Mouse (Mus musculus) forebrain, embryonic 12.5 days (tissue): ENCODE results near the gene Dicer1. TPM values are rescaled to one million over a fixed set of nuclear protein-coding genes. Genes with fewer than 3 reads are reported as not detected.
A peak's percentile ranks its signal among the peaks of the same experiment; 100 is the strongest.

ENCODE experiments used
- ATAC-seq: fragments of 200-750 bp; cut with Nextera tagmentation; 2 replicates; pipeline ENCODE4 v1.8.0; 2017; ENCODE audit warnings: moderate TSS enrichment; ENCODE audit not compliant: low FRiP score
- H3K27ac ChIP-seq: fragments of 300-500 bp; sonication (generic); 2 replicates; pipeline ENCODE4 v1.5.1; 2016; ENCODE audit warnings: mild to moderate bottlenecking
- H3K27me3 ChIP-seq: fragments of 300-500 bp; sonication (generic); 2 replicates; pipeline ENCODE4 v1.6.1; 2016; ENCODE audit warnings: mild to moderate bottlenecking
- H3K36me3 ChIP-seq: fragments of 300-500 bp; sonication (generic); replicated peaks from 2 replicates; pipeline ENCODE4 v1.6.1; 2016; ENCODE audit warnings: mild to moderate bottlenecking
- H3K4me1 ChIP-seq: fragments of 300-500 bp; sonication (generic); 2 replicates; pipeline ENCODE4 v1.6.1; 2016
- H3K4me2 ChIP-seq: fragments of 300-500 bp; sonication (generic); 2 replicates; pipeline ENCODE4 v1.6.1; 2016; ENCODE audit warnings: mild to moderate bottlenecking, moderate library complexity
- H3K4me3 ChIP-seq: fragments of 300-500 bp; sonication (generic); replicated peaks from 2 replicates; pipeline ENCODE4 v1.5.1; 2016; ENCODE audit warnings: mild to moderate bottlenecking
- H3K9ac ChIP-seq: fragments of 300-500 bp; sonication (generic); 2 replicates; pipeline ENCODE4 v1.6.1; 2016; ENCODE audit warnings: mild to moderate bottlenecking
- H3K9me3 ChIP-seq: fragments of 300-500 bp; sonication (generic); 2 replicates; pipeline ENCODE4 v1.6.1; 2016
- WGBS: fragments of 180-500 bp; shearing (Covaris S2); methylation state at CpG from one replicate; pipeline ENCODE4 v1.1.7; 2016; 5-methylcytosine and 5-hydroxymethylcytosine counted together
- polyA plus RNA-seq: library from polyadenylated mRNA; unstranded; fragments of >200 nt; fragmentation: Nextera tagmentation; extraction: Ambion mirVana; gene quantifications from 2 replicates; pipeline ENCODE4 v1.2.1, GENCODE M21; 2016

Dicer1 gene
- 66.4 and 67.3 TPM in 2 replicates for polyA plus RNA-seq

DNA sequence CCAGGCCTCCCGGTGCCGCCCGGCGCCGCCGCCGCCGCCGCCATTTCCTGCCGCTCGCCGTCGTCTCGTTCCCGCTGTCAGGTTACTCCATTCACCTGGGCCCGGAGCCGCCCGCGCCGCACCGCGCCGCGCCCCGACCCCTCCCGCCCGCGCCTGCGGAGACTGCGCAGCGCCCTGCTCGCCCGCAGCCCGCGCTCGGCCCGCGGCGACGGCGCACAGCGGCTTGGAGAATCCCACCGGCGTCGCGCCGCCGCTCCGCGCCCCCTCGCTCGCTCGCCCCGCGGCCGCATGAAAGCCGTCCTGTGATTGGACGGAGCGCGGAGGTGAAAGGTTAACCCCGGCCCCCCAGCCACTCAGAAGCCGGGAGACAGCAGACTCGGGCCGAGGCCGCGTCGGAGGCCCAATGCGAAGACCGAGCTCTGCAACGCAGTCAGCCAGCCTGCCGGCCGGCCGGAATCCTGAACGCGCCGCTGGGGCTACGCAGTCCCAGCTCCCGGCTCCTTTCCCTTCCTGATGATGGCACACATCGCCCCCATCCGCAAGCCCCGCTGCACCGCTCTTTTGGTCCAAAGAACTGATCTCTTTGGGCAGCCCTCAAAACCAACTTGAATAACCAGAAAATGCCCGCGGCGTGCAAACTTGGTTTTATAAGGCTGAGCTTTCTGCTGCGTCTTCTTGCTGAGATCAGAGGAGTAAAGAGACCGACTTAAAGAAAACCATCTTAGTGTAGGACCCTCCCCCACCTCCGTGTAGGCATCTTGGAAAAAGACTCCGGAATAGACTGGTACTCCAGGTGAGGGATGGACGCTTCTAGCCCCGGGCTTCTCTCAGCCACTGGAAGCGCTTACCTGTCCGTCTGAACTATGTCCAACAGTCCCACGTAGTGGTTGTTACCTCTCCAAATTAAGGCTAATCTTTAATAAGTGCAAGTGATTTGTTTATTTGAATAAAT lies at the start of gene Dicer1:
Dicer1 (minus strand) TSS at position 139 of the 952 bp plus-strand sequence.
- WGBS: under 1% methylated on average over 90 of the region's 94 CpGs
- Histone ChIP-seq H3K4me3 (peak within 1 kb of the TSS; percentile 95), H3K4me1 (peaks cover 41% of the 10 kb centered on the region), H3K27ac (peak within 1 kb of the TSS; percentile 93), H3K36me3 (peaks cover 5% of the 10 kb centered on the region; the same call in 1 of the 2 replicates), H3K27me3 (no peaks in the 10 kb centered on the region), H3K9me3 (no peaks in the 10 kb centered on the region), H3K4me2 (peak within 1 kb of the TSS; percentile 91), H3K9ac (peak within 1 kb of the TSS; percentile 98)
- peak; percentile 96 for ATAC-seq

DNA sequence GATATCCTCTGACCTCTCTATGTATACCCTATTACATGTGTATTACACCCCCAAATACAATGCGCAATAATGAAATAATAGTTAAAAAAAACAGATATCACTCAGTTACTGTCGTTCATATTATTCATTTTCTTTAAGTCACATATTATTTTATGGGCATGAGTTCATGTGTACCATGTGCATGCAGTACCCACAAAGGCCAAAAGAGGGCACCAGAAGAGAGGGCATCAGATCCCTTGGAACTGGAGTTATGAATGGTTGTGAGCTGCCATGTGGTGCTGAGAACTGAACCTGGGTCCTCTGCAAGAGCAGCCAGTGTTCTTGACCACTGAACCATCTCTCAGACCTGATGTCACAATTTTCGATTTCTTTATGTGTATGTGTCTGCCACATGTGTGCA lies 47.6 kb upstream of the Dicer1 start:
- 95% methylated on average over 3 of the region's 3 CpGs for WGBS
- Histone ChIP-seq H3K9me3 (peaks cover 10% of the 10 kb centered on the region; the same call in 1 of the 2 replicates), H3K4me3 (no peak overlapping the region), H3K27me3 (no peaks in the 10 kb centered on the region), H3K27ac (no peak overlapping the region), H3K4me2 (no peak overlapping the region), H3K4me1 (peaks cover 17% of the 10 kb centered on the region), H3K36me3 (peaks cover 4% of the 10 kb centered on the region), H3K9ac (no peak overlapping the region)
- ATAC-seq: no peak

DNA sequence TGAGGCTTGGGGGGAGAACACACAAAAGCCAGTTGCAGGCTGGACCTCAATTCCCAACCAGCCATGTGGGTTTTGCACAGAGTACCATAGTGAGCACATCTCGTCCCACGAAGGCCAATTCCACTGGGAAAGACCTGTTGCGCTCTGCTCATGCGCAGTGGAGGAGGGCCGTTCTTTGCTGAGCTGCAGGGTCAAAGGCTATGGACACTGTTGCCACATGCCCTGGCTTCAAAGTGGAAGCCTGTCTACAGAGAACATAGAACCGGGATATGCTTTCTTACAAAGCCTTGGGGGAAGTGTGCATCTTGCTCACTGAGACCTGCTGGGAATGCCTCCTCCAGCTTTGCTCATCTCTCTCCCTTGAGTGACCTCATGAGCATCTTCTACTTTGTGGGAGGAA lies 46.2 kb upstream of the Dicer1 start:
- peaks cover 16% of the 10 kb centered on the region for H3K4me1 ChIP-seq
- no peak overlapping the region for H3K9ac ChIP-seq

DNA sequence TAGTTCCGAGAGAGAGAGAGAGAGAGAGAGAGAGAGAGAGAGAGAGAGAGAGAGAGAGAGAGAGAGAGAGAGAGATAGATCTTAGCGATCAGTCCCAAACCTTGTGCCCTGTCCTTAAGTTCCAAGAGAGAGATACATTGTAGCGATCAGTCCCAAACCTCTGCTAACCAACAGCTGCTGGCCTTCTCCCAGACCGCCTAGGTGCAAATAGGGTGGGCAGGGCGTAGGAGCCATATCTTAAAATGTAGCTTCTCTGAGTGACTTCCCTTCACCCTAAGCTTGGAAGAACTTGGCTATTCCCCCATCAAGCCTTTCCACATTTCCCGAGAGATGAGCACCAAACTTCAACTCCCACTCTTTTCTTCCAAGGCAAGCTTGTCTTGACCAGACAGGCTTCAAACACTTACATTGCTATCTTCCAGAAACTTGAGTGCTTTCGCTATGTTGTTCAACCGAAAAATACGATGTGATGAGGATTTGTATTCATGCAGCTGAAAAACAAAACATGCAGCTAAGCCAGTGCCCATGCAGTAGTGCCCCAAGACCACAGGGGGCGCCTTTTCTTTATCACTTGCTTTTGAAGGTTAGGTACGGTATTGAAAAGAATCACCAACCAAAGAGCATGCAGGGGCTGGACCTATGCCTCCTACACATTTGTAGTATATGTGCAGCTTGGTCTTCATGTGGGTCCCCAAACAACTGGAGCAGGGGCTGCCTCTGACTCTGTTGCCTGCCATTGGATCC lies 45.1 kb upstream of the Dicer1 start:
- no peak overlapping the region for H3K27ac ChIP-seq
- H3K27me3 ChIP-seq: no peaks in the 10 kb centered on the region
- H3K4me3 ChIP-seq: no peak overlapping the region
- peaks cover 4% of the 10 kb centered on the region for H3K36me3 ChIP-seq
- ATAC-seq: no peak
- WGBS: 90% methylated on average over 11 of the region's 11 CpGs
- no peak overlapping the region for H3K4me2 ChIP-seq
- peaks cover 10% of the 10 kb centered on the region; the same call in 1 of the 2 replicates for H3K9me3 ChIP-seq
- no peak overlapping the region for H3K9ac ChIP-seq
- peaks cover 6% of the 10 kb centered on the region for H3K4me1 ChIP-seq

More for the DNA sequence above, 46.2 kb upstream of the Dicer1 start:
- 96% methylated on average over 6 of the region's 6 CpGs for WGBS
- Histone ChIP-seq H3K36me3 (peaks cover 4% of the 10 kb centered on the region), H3K9me3 (peaks cover 10% of the 10 kb centered on the region; the same call in 1 of the 2 replicates), H3K27ac (no peak overlapping the region), H3K4me2 (no peak overlapping the region), H3K27me3 (no peaks in the 10 kb centered on the region), H3K4me3 (no peak overlapping the region)
- no peak for ATAC-seq

DNA sequence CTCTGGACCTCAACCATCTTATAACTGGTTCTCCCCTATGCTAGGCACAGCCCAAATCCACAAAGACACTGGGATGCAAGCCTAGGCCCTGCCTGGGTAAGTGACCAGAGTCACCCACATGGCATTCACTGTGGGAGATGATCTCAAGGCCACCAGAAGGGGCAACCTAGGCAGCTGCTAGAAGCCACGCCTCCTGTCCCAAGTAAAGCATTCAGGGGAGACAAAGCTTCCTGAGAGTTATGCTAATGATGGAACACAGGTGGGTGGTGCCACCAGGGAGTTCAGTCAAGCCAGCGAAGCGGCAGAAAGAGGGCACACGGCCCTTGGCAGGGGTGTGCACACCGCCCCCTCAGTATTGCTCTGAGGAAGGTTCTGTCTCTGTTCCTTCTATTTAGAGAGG lies 43.2 kb upstream of the Dicer1 start:
- 37% methylated on average over 5 of the region's 5 CpGs for WGBS
- no peak; the same call in 1 of the 2 replicates for ATAC-seq
- Histone ChIP-seq H3K4me1 (peaks cover 4% of the 10 kb centered on the region; the same call in 1 of the 2 replicates), H3K4me2 (no peak overlapping the region), H3K9me3 (peaks cover 10% of the 10 kb centered on the region; the same call in 1 of the 2 replicates), H3K9ac (no peak overlapping the region), H3K36me3 (peaks cover 4% of the 10 kb centered on the region), H3K27ac (no peak overlapping the region), H3K4me3 (no peak overlapping the region), H3K27me3 (no peaks in the 10 kb centered on the region)

DNA sequence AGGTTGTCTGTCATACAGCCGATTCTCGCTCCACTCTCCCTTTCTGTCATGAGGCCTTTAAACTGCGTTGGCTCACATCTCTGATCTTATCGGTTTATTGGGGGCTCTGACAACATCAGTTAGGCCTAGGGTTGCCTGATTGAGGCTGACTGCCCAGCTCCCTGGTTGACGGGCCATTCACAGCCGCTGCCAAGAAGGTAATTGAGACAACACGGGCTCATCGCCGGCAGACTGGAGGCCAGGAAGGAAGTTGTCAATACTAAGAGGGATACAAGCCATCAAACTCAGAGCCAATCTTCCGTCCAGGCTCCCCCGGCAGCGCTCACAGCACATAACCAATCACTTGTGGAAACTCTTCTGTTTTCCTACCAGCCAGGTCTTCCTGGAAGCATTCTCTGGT lies 41.7 kb upstream of the Dicer1 start:
- no peak overlapping the region for H3K9ac ChIP-seq
- WGBS: 86% methylated on average over 12 of the region's 12 CpGs
- H3K27me3 ChIP-seq: no peaks in the 10 kb centered on the region
- H3K4me1 ChIP-seq: peaks cover 4% of the 10 kb centered on the region; the same call in 1 of the 2 replicates
- no peak overlapping the region for H3K27ac ChIP-seq
- H3K4me3 ChIP-seq: no peak overlapping the region
- no peak overlapping the region for H3K4me2 ChIP-seq
- ATAC-seq: no peak
- H3K9me3 ChIP-seq: peaks cover 9% of the 10 kb centered on the region; the same call in 1 of the 2 replicates
- H3K36me3 ChIP-seq: no peaks in the 10 kb centered on the region; the same call in 1 of the 2 replicates

DNA sequence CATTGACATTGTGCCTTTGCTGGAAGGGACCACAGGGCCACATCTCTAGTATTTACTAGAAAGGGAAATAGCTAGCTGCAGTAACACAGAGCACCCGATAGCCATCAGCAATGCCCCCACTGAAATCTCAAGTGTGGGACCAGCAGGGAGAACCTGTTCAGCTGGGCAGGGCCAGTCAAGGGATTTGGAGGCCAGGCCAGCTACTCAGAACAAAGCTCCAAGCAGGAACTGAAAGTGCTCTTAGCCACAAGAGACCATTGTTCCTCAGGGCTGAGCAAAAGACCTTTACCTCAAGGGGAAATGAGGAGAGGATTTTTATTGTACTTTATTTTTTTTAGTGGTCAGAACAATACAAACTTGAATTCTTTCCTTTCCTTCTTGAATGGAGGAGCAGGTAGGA lies 25.9 kb upstream of the Dicer1 start:
- H3K27me3 ChIP-seq: no peaks in the 10 kb centered on the region
- H3K27ac ChIP-seq: no peak overlapping the region
- no peaks in the 10 kb centered on the region for H3K9me3 ChIP-seq
- ATAC-seq: no peak
- no peak overlapping the region for H3K9ac ChIP-seq
- no peak overlapping the region for H3K4me2 ChIP-seq
- no peak overlapping the region for H3K4me3 ChIP-seq
- 89% methylated on average over 1 of the region's 1 CpGs for WGBS
- peaks cover 4% of the 10 kb centered on the region; the same call in 1 of the 2 replicates for H3K36me3 ChIP-seq
- no peaks in the 10 kb centered on the region for H3K4me1 ChIP-seq

DNA sequence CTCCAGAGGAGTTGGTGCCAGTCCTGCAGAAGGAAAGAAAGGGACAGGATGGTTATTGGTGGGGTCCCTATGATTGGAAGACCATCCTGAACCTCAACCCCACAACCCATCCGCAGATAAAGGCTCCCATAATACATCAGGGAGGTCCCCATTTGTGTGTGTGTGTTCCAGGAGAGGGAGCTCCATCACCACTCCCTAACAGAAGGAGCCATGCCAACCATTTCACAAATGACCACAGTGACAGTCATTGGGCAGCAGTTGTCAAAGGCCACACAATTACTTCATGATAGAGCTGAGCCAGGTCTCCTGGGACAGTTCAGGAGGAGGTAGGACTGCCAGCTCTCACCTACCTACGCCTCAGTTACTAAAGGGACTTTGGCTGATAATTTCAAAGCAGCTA lies 20.2 kb upstream of the Dicer1 start:
- WGBS: 90% methylated on average over 2 of the region's 2 CpGs
- Histone ChIP-seq H3K27me3 (no peaks in the 10 kb centered on the region), H3K27ac (no peak overlapping the region), H3K9me3 (no peaks in the 10 kb centered on the region), H3K4me1 (peaks cover 18% of the 10 kb centered on the region), H3K9ac (no peak overlapping the region), H3K4me3 (no peak overlapping the region), H3K36me3 (no peaks in the 10 kb centered on the region), H3K4me2 (no peak overlapping the region)
- ATAC-seq: no peak

DNA sequence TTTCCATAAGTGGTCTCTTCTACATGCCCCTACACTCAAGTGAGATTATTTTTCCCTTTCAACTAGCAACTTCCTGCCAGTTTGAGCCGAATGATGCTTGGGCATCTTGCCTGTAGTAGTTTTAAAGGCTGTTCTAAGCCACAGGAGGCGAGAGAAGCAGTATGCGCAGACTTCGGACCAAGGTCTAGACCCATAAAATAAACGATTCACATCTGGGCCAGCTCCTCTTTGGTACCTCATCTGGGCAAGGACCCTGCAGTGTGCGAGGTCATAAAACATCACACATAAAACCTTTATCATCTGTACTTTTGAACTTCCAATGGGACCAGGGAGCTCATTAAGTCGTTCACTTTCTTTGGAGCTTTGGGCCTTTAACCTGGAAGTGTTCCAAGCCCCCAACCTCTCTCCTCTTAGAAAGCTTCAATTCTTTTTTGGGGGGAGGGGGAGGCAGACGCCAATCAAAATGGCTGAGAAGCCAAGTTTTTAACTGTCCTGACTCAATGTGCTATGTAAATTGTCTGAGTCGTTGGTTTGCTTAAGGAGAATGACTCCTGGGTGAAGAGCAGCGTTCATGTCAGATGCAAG lies 17.5 kb upstream of the Dicer1 start:
- no peak overlapping the region for H3K27ac ChIP-seq
- no peak for ATAC-seq
- no peak overlapping the region for H3K9ac ChIP-seq
- no peaks in the 10 kb centered on the region for H3K27me3 ChIP-seq
- H3K4me2 ChIP-seq: no peak overlapping the region
- H3K36me3 ChIP-seq: no peaks in the 10 kb centered on the region
- no peaks in the 10 kb centered on the region for H3K9me3 ChIP-seq
- 73% methylated on average over 10 of the region's 10 CpGs for WGBS
- peaks cover 18% of the 10 kb centered on the region for H3K4me1 ChIP-seq
- no peak overlapping the region for H3K4me3 ChIP-seq

DNA sequence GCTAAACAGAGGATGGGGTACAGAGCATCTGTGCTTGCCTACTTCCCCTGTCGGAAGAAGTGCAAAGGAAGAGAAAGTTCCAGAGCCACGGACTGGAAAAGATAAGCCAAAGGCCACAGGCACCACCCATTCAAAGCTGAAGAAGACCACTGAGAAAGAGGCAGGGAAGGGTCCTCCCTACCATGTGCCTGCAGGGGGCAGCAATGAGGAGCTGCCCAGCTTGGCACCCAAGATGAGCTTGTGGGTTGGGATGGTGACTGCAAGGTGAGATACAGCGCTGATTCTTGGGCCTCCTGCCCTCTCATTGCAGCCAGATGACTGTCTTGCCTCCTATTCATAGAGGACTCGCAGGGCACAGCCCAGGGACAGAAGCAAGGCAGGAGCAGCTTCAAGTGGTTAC lies 15.4 kb upstream of the Dicer1 start:
- no peak overlapping the region for H3K4me3 ChIP-seq
- no peak for ATAC-seq
- peaks cover 22% of the 10 kb centered on the region for H3K4me1 ChIP-seq
- no peak overlapping the region for H3K4me2 ChIP-seq
- H3K27me3 ChIP-seq: no peaks in the 10 kb centered on the region
- 86% methylated on average over 4 of the region's 4 CpGs for WGBS
- no peak overlapping the region for H3K9ac ChIP-seq
- no peaks in the 10 kb centered on the region for H3K36me3 ChIP-seq
- no peak overlapping the region for H3K27ac ChIP-seq
- no peaks in the 10 kb centered on the region for H3K9me3 ChIP-seq

DNA sequence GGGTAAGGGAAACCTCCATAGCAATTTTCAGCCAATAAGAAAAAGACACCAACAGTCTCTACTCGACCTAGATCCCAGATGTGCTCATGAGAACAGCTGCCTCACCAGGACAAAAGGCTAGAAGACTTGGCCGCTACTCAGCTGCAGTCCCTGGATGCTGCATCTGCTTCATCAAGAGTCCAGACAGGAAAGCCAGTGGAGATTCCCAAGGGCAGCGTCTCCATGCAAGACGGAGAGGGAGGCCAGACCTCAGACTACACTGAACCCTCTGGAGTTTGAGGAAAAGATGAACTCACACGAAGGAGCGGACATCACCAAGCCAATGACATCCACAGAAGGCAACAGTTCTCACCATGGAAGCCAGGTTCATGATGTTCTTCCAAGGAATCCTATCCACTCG lies 14.0 kb upstream of the Dicer1 start:
- peaks cover 22% of the 10 kb centered on the region for H3K4me1 ChIP-seq
- no peaks in the 10 kb centered on the region for H3K27me3 ChIP-seq
- H3K4me3 ChIP-seq: no peak overlapping the region
- WGBS: 90% methylated on average over 7 of the region's 7 CpGs
- H3K27ac ChIP-seq: no peak overlapping the region
- H3K9me3 ChIP-seq: no peaks in the 10 kb centered on the region
- ATAC-seq: no peak
- H3K9ac ChIP-seq: no peak overlapping the region
- no peaks in the 10 kb centered on the region for H3K36me3 ChIP-seq
- H3K4me2 ChIP-seq: no peak overlapping the region

DNA sequence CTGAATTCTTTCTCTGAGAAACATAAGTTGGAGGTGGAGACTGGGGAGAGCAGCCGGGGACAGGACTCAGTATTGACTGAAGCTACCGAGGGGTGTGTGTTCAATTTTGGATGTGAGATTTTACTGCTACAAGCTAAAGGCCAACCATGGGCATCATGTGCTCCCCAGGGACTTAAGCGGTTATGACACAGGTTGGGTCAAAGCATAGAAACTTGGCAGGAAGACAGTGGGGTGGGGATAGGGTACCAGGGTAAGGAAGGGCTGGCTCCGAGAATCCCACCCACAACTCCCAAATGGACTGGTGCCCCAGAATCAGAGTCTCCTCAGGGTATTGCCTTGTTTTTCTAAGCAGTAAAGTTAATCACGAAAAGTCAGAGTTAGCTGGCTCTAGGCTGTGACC lies 13.4 kb upstream of the Dicer1 start:
- no peak overlapping the region for H3K4me2 ChIP-seq
- no peaks in the 10 kb centered on the region for H3K9me3 ChIP-seq
- no peak overlapping the region for H3K27ac ChIP-seq
- H3K36me3 ChIP-seq: no peaks in the 10 kb centered on the region
- ATAC-seq: no peak
- 96% methylated on average over 5 of the region's 5 CpGs for WGBS
- peaks cover 22% of the 10 kb centered on the region for H3K4me1 ChIP-seq
- no peak overlapping the region for H3K4me3 ChIP-seq
- H3K27me3 ChIP-seq: no peaks in the 10 kb centered on the region
- H3K9ac ChIP-seq: no peak overlapping the region
